ENCODE assay signal across 8 mouse cellular contexts in the genomic region with DNA sequence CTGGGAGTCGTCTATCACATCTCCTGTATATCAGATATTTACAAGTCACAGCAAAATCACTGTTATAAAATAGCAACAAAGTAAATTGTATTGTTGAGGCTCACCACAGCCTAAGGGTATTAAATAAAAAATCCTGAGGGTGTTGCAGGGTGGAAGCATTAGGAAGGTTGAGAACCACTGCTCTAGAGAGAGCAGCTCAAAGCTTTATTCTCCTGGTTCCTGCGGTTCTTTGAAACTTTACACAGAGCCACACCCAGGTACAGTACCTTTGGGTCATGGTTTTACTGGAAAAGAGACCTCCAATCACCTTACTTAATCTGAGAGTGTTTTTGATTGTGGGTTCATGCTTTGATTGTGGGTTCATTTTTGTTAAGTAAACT. TPM values are rescaled to one million over a fixed set of nuclear protein-coding genes. Genes with fewer than 3 reads are reported as not detected.
DNase-seq lines count a peak whose midpoint lies in the region; ATAC-seq and TF ChIP-seq lines count a peak whose summit lies in the region.
"Not testable (repeated sequence)": the region's sequence is repeated elsewhere in the genome, so short reads cannot be mapped to it uniquely, and the experiment has no call there.

No protein-coding gene starts in this region.

- TF ChIP-seq EP300 in ES-Bruce4 (IDR thresholded peaks at IDR 0.05; ENCODE audit: insufficient read depth, low read depth, low read length); heart, adult 2 months (IDR thresholded peaks at IDR 0.05; ENCODE audit: insufficient read depth, low read depth, low read length): not testable (repeated sequence)

- not testable (repeated sequence) for H3K4me3 ChIP-seq in ES-Bruce4 (ENCODE audit: low read depth, low read length)
- H3K4me3 ChIP-seq in embryonic facial prominence, embryonic 14.5 days (ENCODE audit: low read depth, low read length), result peak overlapping the region; percentile 69
- H3K4me3 ChIP-seq in heart, adult 2 months, result peak overlapping the region; percentile 70
- H3K4me3 ChIP-seq in hindbrain, embryonic 14.5 days (replicated peaks; ENCODE audit: low read length), result peak overlapping the region; percentile 69
- H3K4me3 ChIP-seq in layer of hippocampus, adult 2 months, result peak overlapping the region; percentile 87
- peak overlapping the region; percentile 80 for H3K4me3 ChIP-seq in liver, embryonic 15.5 days (replicated peaks)
- H3K4me3 ChIP-seq in midbrain, embryonic 12.5 days, result peak overlapping the region; percentile 72
- peak overlapping the region; percentile 80 for H3K4me3 ChIP-seq in small intestine, adult 2 months (ENCODE audit: low read depth, low read length)

- intact Hi-C loops in heart, adult 2 months (cut with DNase I), result not testable (repeated sequence)

- WGBS in embryonic facial prominence, embryonic 14.5 days, result 0% methylated on average over 2 of the region's 2 CpGs
- 4% methylated on average over 2 of the region's 2 CpGs for WGBS in heart, adult 2 months
- WGBS in hindbrain, embryonic 14.5 days, result 6% methylated on average over 2 of the region's 2 CpGs
- WGBS in liver, embryonic 15.5 days (ENCODE audit: insufficient replicate concordance), result 1% methylated on average over 2 of the region's 2 CpGs
- 6% methylated on average over 2 of the region's 2 CpGs for WGBS in midbrain, embryonic 12.5 days
- 1% methylated on average over 2 of the region's 2 CpGs for WGBS in small intestine, adult 2 months

- H3K4me2 ChIP-seq in embryonic facial prominence, embryonic 14.5 days (ENCODE audit: low read depth, low read length), result peak overlapping the region; percentile 67
- H3K4me2 ChIP-seq in hindbrain, embryonic 14.5 days (replicated peaks), result peak overlapping the region; percentile 67
- peak overlapping the region; percentile 87 for H3K4me2 ChIP-seq in liver, embryonic 15.5 days
- peak overlapping the region; percentile 60 for H3K4me2 ChIP-seq in midbrain, embryonic 12.5 days (replicated peaks)

- peak overlapping the region; percentile 1; the same call in 1 of the 2 replicates for H3K9ac ChIP-seq in ES-Bruce4 (ENCODE audit: low read depth, poor library complexity, severe bottlenecking)
- peak overlapping the region; percentile 77 for H3K9ac ChIP-seq in embryonic facial prominence, embryonic 14.5 days (ENCODE audit: low read depth, low read length)
- H3K9ac ChIP-seq in heart, adult 2 months (ENCODE audit: low read depth, low read length), result peak overlapping the region; percentile 34; the same call in 1 of the 2 replicates
- H3K9ac ChIP-seq in hindbrain, embryonic 14.5 days, result peak overlapping the region; percentile 89
- peak overlapping the region; percentile 76; the same call in 1 of the 2 replicates for H3K9ac ChIP-seq in liver, embryonic 15.5 days
- peak overlapping the region; percentile 80 for H3K9ac ChIP-seq in midbrain, embryonic 12.5 days (replicated peaks)

- H3K27ac ChIP-seq in ES-Bruce4 (ENCODE audit: insufficient read depth, low read length), result peak overlapping the region; percentile 78
- H3K27ac ChIP-seq in embryonic facial prominence, embryonic 14.5 days (replicated peaks; ENCODE audit: low read depth, low read length), result peak overlapping the region; percentile 81
- H3K27ac ChIP-seq in heart, adult 2 months, result peak overlapping the region; percentile 89
- H3K27ac ChIP-seq in hindbrain, embryonic 14.5 days, result peak overlapping the region; percentile 79
- peak overlapping the region; percentile 89 for H3K27ac ChIP-seq in layer of hippocampus, adult 2 months
- H3K27ac ChIP-seq in liver, embryonic 15.5 days (replicated peaks), result peak overlapping the region; percentile 68
- peak overlapping the region; percentile 82 for H3K27ac ChIP-seq in midbrain, embryonic 12.5 days (replicated peaks)
- H3K27ac ChIP-seq in small intestine, adult 2 months (ENCODE audit: insufficient read depth, low read depth, low read length), result peak overlapping the region; percentile 79

- H3K27me3 ChIP-seq in ES-Bruce4 (ENCODE audit: control insufficient read depth, insufficient read depth, low read length, poor library complexity, severe bottlenecking); embryonic facial prominence, embryonic 14.5 days (replicated peaks; ENCODE audit: control insufficient read depth, insufficient read depth, low read length); heart, adult 2 months (ENCODE audit: control insufficient read depth, insufficient read depth, low read length); hindbrain, embryonic 14.5 days (ENCODE audit: control insufficient read depth, insufficient read depth, low read length); liver, embryonic 15.5 days; midbrain, embryonic 12.5 days; small intestine, adult 2 months (ENCODE audit: control insufficient read depth, insufficient read depth, low read length): not testable (repeated sequence)

- not testable (repeated sequence) for H3K4me1 ChIP-seq in ES-Bruce4 (ENCODE audit: control insufficient read depth, insufficient read depth, low read length); embryonic facial prominence, embryonic 14.5 days (ENCODE audit: control insufficient read depth, insufficient read depth, low read length); heart, adult 2 months (ENCODE audit: control insufficient read depth, insufficient read depth, low read length); hindbrain, embryonic 14.5 days (replicated peaks; ENCODE audit: control insufficient read depth, insufficient read depth, low read length); midbrain, embryonic 12.5 days; small intestine, adult 2 months (ENCODE audit: control insufficient read depth, insufficient read depth, insufficient read length, low read length)
- peaks cover 12% of the 10 kb centered on the region for H3K4me1 ChIP-seq in liver, embryonic 15.5 days (replicated peaks)

- not testable (repeated sequence) for H3K36me3 ChIP-seq in ES-Bruce4 (ENCODE audit: control insufficient read depth, insufficient read depth, low read length, poor library complexity, severe bottlenecking); embryonic facial prominence, embryonic 14.5 days (ENCODE audit: control insufficient read depth, insufficient read depth, low read length); heart, adult 2 months (ENCODE audit: control insufficient read depth, insufficient read depth, low read length); hindbrain, embryonic 14.5 days (replicated peaks; ENCODE audit: control insufficient read depth, insufficient read depth); liver, embryonic 15.5 days (replicated peaks); midbrain, embryonic 12.5 days; small intestine, adult 2 months (ENCODE audit: control insufficient read depth, insufficient read depth, low read length)

- DNase-seq in embryonic facial prominence, embryonic 14.5 days (ENCODE audit: low spot score); heart, adult 2 months; hindbrain, embryonic 14.5 days (ENCODE audit: low spot score); layer of hippocampus, adult 2 months (ENCODE audit: low spot score in 2 of 2): not testable (repeated sequence)

- not testable (repeated sequence) for H3K79me2 ChIP-seq in heart, adult 2 months (replicated peaks; ENCODE audit: control insufficient read depth, insufficient read depth, low read length)

- H3K9me3 ChIP-seq in ES-Bruce4 (replicated peaks; ENCODE audit: control insufficient read depth, insufficient read depth, low read length, poor library complexity, severe bottlenecking); embryonic facial prominence, embryonic 14.5 days (ENCODE audit: control insufficient read depth, low read length); hindbrain, embryonic 14.5 days (ENCODE audit: control insufficient read depth, low read length); liver, embryonic 15.5 days (replicated peaks); midbrain, embryonic 12.5 days: not testable (repeated sequence)

- not testable (repeated sequence) for TF ChIP-seq CTCF in ES-Bruce4 (IDR thresholded peaks at IDR 0.05; ENCODE audit: low read depth, low read length); heart, adult 2 months (IDR thresholded peaks at IDR 0.05); layer of hippocampus, adult 2 months (conservative IDR thresholded peaks at IDR 0.05); small intestine, adult 2 months (IDR thresholded peaks at IDR 0.05; ENCODE audit: extremely low read depth, insufficient read length, insufficient replicate concordance, low read depth, low read length)

- not testable (repeated sequence) for ATAC-seq in embryonic facial prominence, embryonic 14.5 days (ENCODE audit: low read depth); liver, embryonic 15.5 days (ENCODE audit: insufficient read depth)
- 0 out of 2 replicates have a peak, but pooled peaks have one; percentile 7 for ATAC-seq in hindbrain, embryonic 14.5 days (ENCODE audit: low FRiP score)
- peak; percentile 8 for ATAC-seq in midbrain, embryonic 12.5 days (ENCODE audit: low FRiP score, low read depth)

- not testable (repeated sequence) for TF ChIP-seq POLR2A in ES-Bruce4 (IDR thresholded peaks at IDR 0.05; ENCODE audit: insufficient read depth, low read length); heart, adult 2 months (IDR thresholded peaks at IDR 0.05; ENCODE audit: insufficient read depth, low read depth, low read length); small intestine, adult 2 months (IDR thresholded peaks at IDR 0.05; ENCODE audit: low read depth, low read length)

RNA-seq across cellular contexts. Expression of a gene that starts 0.5 kb away (rescaled TPM):
- 55.7 and 55.8 TPM in 2 replicates for polyA plus RNA-seq in ES-Bruce4 (2011; ENCODE audit: insufficient read depth, insufficient read length, low read depth, missing spikeins)
- 33.0 and 35.0 TPM in 2 replicates for polyA plus RNA-seq in embryonic facial prominence, embryonic 14.5 days (2014; fragmentation: Nextera tagmentation; extraction: Ambion mirVana)
- total RNA-seq in heart, adult 2 months (2021), result 10 to 100 TPM; 22.3 to 29.5 TPM
- 29.5 and 44.6 TPM in 2 replicates for polyA plus RNA-seq in heart, adult 2 months (2012; rRNA removed)
- polyA plus RNA-seq in hindbrain, embryonic 14.5 days (2014; fragmentation: Nextera tagmentation; extraction: Ambion mirVana), result 38.2 and 41.0 TPM in 2 replicates
- 10 to 100 TPM; 21.7 to 23.1 TPM for total RNA-seq in layer of hippocampus, adult 2 months (2021)
- polyA plus RNA-seq in liver, embryonic 15.5 days (2015; fragmentation: Nextera tagmentation; extraction: Ambion mirVana), result 25.7 and 31.6 TPM in 2 replicates
- polyA plus RNA-seq in midbrain, embryonic 12.5 days (2016; fragmentation: Nextera tagmentation; extraction: Ambion mirVana), result 35.5 and 40.6 TPM in 2 replicates
- 27.1 and 30.6 TPM in 2 replicates for polyA plus RNA-seq in small intestine, adult 2 months (2012; rRNA removed)

RNA-seq across cellular contexts. Expression of a gene that starts 6.1 kb away (rescaled TPM):
- 105 and 119 TPM in 2 replicates for polyA plus RNA-seq in ES-Bruce4 (2011; ENCODE audit: insufficient read depth, insufficient read length, low read depth, missing spikeins)
- polyA plus RNA-seq in embryonic facial prominence, embryonic 14.5 days (2014; fragmentation: Nextera tagmentation; extraction: Ambion mirVana), result 103 and 119 TPM in 2 replicates
- total RNA-seq in heart, adult 2 months (2021), result 10 to 100 TPM in 1 of 2 experiments, 1 to 10 TPM in 1; 9.8 to 11.1 TPM
- polyA plus RNA-seq in heart, adult 2 months (2012; rRNA removed), result 10.5 and 16.7 TPM in 2 replicates
- 157 and 165 TPM in 2 replicates for polyA plus RNA-seq in hindbrain, embryonic 14.5 days (2014; fragmentation: Nextera tagmentation; extraction: Ambion mirVana)
- 10 to 100 TPM; 44.7 to 47.9 TPM for total RNA-seq in layer of hippocampus, adult 2 months (2021)
- 32.5 and 33.6 TPM in 2 replicates for polyA plus RNA-seq in liver, embryonic 15.5 days (2015; fragmentation: Nextera tagmentation; extraction: Ambion mirVana)
- polyA plus RNA-seq in midbrain, embryonic 12.5 days (2016; fragmentation: Nextera tagmentation; extraction: Ambion mirVana), result 290 and 294 TPM in 2 replicates
- 7.3 and 11.5 TPM in 2 replicates for polyA plus RNA-seq in small intestine, adult 2 months (2012; rRNA removed)

Comparison
In these comparisons a context has a peak if more than half of its experiments do, and no peak if none do; other contexts are left out.
1. H3K9ac ChIP-seq: peak in every context shown above with its lines; median percentile 89 in hindbrain, embryonic 14.5 days; 80 in midbrain, embryonic 12.5 days; 77 in embryonic facial prominence, embryonic 14.5 days; 76 in liver, embryonic 15.5 days; 34 in heart, adult 2 months; 1 in ES-Bruce4.